Mouse (Mus musculus): ENCODE measurements around the gene Rpp38. TPM values are rescaled to one million over a fixed set of nuclear protein-coding genes. Genes with fewer than 3 reads are reported as not detected.

Rpp38 gene
- polyA plus RNA-seq, 1 experiment from 2014 or later: 17.0 TPM

- no peaks in the 10 kb centered on the region for H3K36me3 ChIP-seq
- peak; percentile 100 for DNase-seq (ENCODE audit: low spot score)
- peaks cover 26% of the 10 kb centered on the region for H3K4me1 ChIP-seq (replicated peaks)
- WGBS: under 1% methylated on average over 88 of the region's 88 CpGs
- no peaks in the 10 kb centered on the region for H3K27me3 ChIP-seq (ENCODE audit: insufficient read depth, poor library complexity, severe bottlenecking)
- H3K4me3 ChIP-seq: peak within 1 kb of the TSS; percentile 82
- no peaks in the 10 kb centered on the region for H3K9me3 ChIP-seq
- H3K27ac ChIP-seq: peak within 1 kb of the TSS; percentile 93
Measured at GRCm38 (mm10) chr2:3283602-3284472, 48.6 kb downstream of the Rpp38 start, which contains the start of gene Nmt2. Gene Nmt2, plus strand, starts transcription at chr2:3284212.

- Histone ChIP-seq H3K27me3 (ENCODE audit: insufficient read depth, poor library complexity, severe bottlenecking) (no peaks in the 10 kb centered on the region), H3K4me3 (peak overlapping the region; percentile 82)
- peak; percentile 12 for DNase-seq (ENCODE audit: low spot score)
Measured at GRCm38 (mm10) chr2:3282866-3283601, 49.4 kb downstream of the Rpp38 start.

GRCm38 (mm10) chr2:3281311-3281710 is 51.1 kb downstream of the Rpp38 start:
- H3K27ac ChIP-seq: no peak overlapping the region
- no peaks in the 10 kb centered on the region for H3K36me3 ChIP-seq
- no peaks in the 10 kb centered on the region for H3K9me3 ChIP-seq
- WGBS: 82% methylated on average over 4 of the region's 4 CpGs
- no peaks in the 10 kb centered on the region for H3K27me3 ChIP-seq (ENCODE audit: insufficient read depth, poor library complexity, severe bottlenecking)
- no peak overlapping the region for H3K4me3 ChIP-seq
- no peak for DNase-seq (ENCODE audit: low spot score)
- H3K4me1 ChIP-seq (replicated peaks): peaks cover 28% of the 10 kb centered on the region

More at GRCm38 (mm10) chr2:3282866-3283601, 49.4 kb downstream of the Rpp38 start:
- 13% methylated on average over 12 of the region's 12 CpGs for WGBS
- Histone ChIP-seq H3K27ac (peak overlapping the region; percentile 93), H3K4me1 (replicated peaks) (peaks cover 26% of the 10 kb centered on the region), H3K9me3 (no peaks in the 10 kb centered on the region), H3K36me3 (no peaks in the 10 kb centered on the region)

Other genes starting within 250 kb of the Rpp38 start
- gene Fam171a1, start 218.4 kb downstream of the Rpp38 start, polyA plus RNA-seq (2016; fragmentation: Nextera tagmentation; extraction: Ambion mirVana): 38.7 and 42.5 TPM in 2 replicates
- gene Nmt2, start 48.4 kb downstream of the Rpp38 start, polyA plus RNA-seq (2016; fragmentation: Nextera tagmentation; extraction: Ambion mirVana): 57.5 and 65.1 TPM in 2 replicates
- gene Acbd7, start 3.5 kb upstream of the Rpp38 start, polyA plus RNA-seq (2016; fragmentation: Nextera tagmentation; extraction: Ambion mirVana): 0.67 TPM in 1 of 2 replicates, not detected in the other
- not detected in 2 replicates for gene Olah, start 64.6 kb upstream of the Rpp38 start, polyA plus RNA-seq (2016; fragmentation: Nextera tagmentation; extraction: Ambion mirVana)
- gene Meig1, start 90.0 kb upstream of the Rpp38 start, polyA plus RNA-seq (2016; fragmentation: Nextera tagmentation; extraction: Ambion mirVana): 1.3 and 6.5 TPM in 2 replicates
- 7.4 and 8.4 TPM in 2 replicates for gene Dclre1c, start 91.5 kb upstream of the Rpp38 start, polyA plus RNA-seq (2016; fragmentation: Nextera tagmentation; extraction: Ambion mirVana)
- gene Suv39h2, start 142.4 kb upstream of the Rpp38 start, polyA plus RNA-seq (2016; fragmentation: Nextera tagmentation; extraction: Ambion mirVana): 27.2 and 38.9 TPM in 2 replicates
- gene Gm45902, start 180.1 kb upstream of the Rpp38 start, polyA plus RNA-seq (2016; fragmentation: Nextera tagmentation; extraction: Ambion mirVana): 8.8 and 10.5 TPM in 2 replicates
- 110 and 136 TPM in 2 replicates for gene Hspa14, start 180.2 kb upstream of the Rpp38 start, polyA plus RNA-seq (2016; fragmentation: Nextera tagmentation; extraction: Ambion mirVana)
- gene Cdnf, start 180.4 kb upstream of the Rpp38 start, polyA plus RNA-seq (2016; fragmentation: Nextera tagmentation; extraction: Ambion mirVana): 0.14 and 0.27 TPM in 2 replicates
- 44.2 and 46.8 TPM in 2 replicates for gene Fam107b, start 237.8 kb upstream of the Rpp38 start, polyA plus RNA-seq (2016; fragmentation: Nextera tagmentation; extraction: Ambion mirVana)

Data from hindbrain, embryonic 10.5 days (tissue).